Comparison of ENCODE assay signal across 17 mouse cellular contexts in the genomic region with DNA sequence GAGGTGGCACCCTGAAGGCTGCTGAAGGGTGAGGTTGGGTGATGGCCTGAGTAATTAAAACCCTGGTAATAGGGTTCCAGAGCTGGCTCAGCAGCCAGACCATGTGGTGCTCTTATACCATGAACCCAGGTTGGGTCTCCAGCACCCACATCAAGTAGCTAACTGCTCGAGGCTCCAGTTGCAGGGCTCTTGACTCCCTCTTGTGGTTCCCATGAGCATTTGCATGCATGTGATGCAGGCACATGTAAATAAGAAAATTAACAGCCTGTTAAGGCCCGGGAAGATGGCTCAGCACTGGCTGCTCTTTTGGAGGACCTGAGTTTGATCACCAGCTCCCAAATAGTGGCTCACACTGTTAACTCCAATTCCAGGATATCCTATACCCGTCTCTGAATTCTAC. TPM values are rescaled to one million over a fixed set of nuclear protein-coding genes. Genes with fewer than 3 reads are reported as not detected.
DNase-seq lines count a peak whose midpoint lies in the region; ATAC-seq and TF ChIP-seq lines count a peak whose summit lies in the region.
"Had no signal": no experiment of that assay in that cellular context is flagged by ENCODE, and none has a peak within 500 bp of the region (broad histone marks: within the 10 kb centered on the region; RNA-seq: fewer than 3 reads in every experiment).

No protein-coding gene starts in this region.

- no peak for ATAC-seq in lung, postnatal 0 days
- ATAC-seq: hindbrain, embryonic 16.5 days; midbrain, embryonic 13.5 days had no signal

- H3K9ac ChIP-seq in lung, postnatal 0 days (replicated peaks; ENCODE audit: low read depth): no peak overlapping the region
- H3K9ac ChIP-seq in ES-Bruce4 (ENCODE audit: low read depth, poor library complexity, severe bottlenecking): no peak overlapping the region
- H3K9ac ChIP-seq: embryonic facial prominence, embryonic 12.5 days; forebrain, embryonic 12.5 days; midbrain, embryonic 13.5 days; neural tube, embryonic 15.5 days had no signal

- DNase-seq in heart, postnatal 4 days: peak; percentile 10
- no peak for DNase-seq in heart, adult 18-20 months
- peak; percentile 41 for DNase-seq in lung, postnatal 0 days (ENCODE audit: low spot score)
- no peak for DNase-seq in lung, postnatal 10 days
- DNase-seq in induced T-regulatory cell, adult 2 months (ENCODE audit: low read depth): peak; percentile 56
- no peak for DNase-seq in left cerebral cortex, postnatal 14 days (ENCODE audit: low spot score in 2 of 2)
- DNase-seq in adrenal gland, postnatal 10 days: no peak
- DNase-seq: adrenal gland, postnatal 36 days; cerebellum, adult 8-10 months; left cerebral cortex, postnatal 4 days; right cerebral cortex, postnatal 25 days had no signal

- H3K27ac ChIP-seq in lung, postnatal 0 days (ENCODE audit: low read length): no peak overlapping the region
- H3K27ac ChIP-seq in ES-Bruce4 (ENCODE audit: insufficient read depth, low read length): no peak overlapping the region
- H3K27ac ChIP-seq: embryonic facial prominence, embryonic 12.5 days; forebrain, embryonic 12.5 days; midbrain, embryonic 13.5 days; neural tube, embryonic 15.5 days had no signal

- H3K4me2 ChIP-seq in lung, postnatal 0 days (replicated peaks; ENCODE audit: low read depth, low read length): no peak overlapping the region
- H3K4me2 ChIP-seq: embryonic facial prominence, embryonic 12.5 days; forebrain, embryonic 12.5 days; midbrain, embryonic 13.5 days; neural tube, embryonic 15.5 days had no signal

- H3K4me3 ChIP-seq in lung, postnatal 0 days (ENCODE audit: low read depth, low read length): no peak overlapping the region
- H3K4me3 ChIP-seq in ES-Bruce4 (ENCODE audit: low read depth, low read length): no peak overlapping the region
- H3K4me3 ChIP-seq: embryonic facial prominence, embryonic 12.5 days; forebrain, embryonic 12.5 days; midbrain, embryonic 13.5 days; neural tube, embryonic 15.5 days had no signal

- intact Hi-C loops in left cerebral cortex, postnatal 14 days (cut with DNase I): loop anchor here (2.0 kb wide), 1 partner anchor 25 kb away; no protein-coding TSS in a partner anchor

- TF ChIP-seq POLR2A in ES-Bruce4 (IDR thresholded peaks at IDR 0.05; ENCODE audit: insufficient read depth, low read length): no peak

- WGBS in lung, postnatal 0 days: 63% methylated on average over 3 of the region's 3 CpGs

- no peaks in the 10 kb centered on the region for H3K4me1 ChIP-seq in lung, postnatal 0 days (ENCODE audit: insufficient read depth, low read depth, low read length)
- no peaks in the 10 kb centered on the region for H3K4me1 ChIP-seq in ES-Bruce4 (ENCODE audit: control insufficient read depth, insufficient read depth, low read length)

- H3K9me3 ChIP-seq in lung, postnatal 0 days (ENCODE audit: low read length): no peaks in the 10 kb centered on the region
- H3K9me3 ChIP-seq in ES-Bruce4 (replicated peaks; ENCODE audit: control insufficient read depth, insufficient read depth, low read length, poor library complexity, severe bottlenecking): no peaks in the 10 kb centered on the region
- H3K9me3 ChIP-seq: forebrain, embryonic 12.5 days; midbrain, embryonic 13.5 days; neural tube, embryonic 15.5 days had no signal

- TF ChIP-seq CTCF in lung, postnatal 0 days (IDR thresholded peaks at IDR 0.05): peak; percentile 62
- TF ChIP-seq CTCF in ES-Bruce4 (IDR thresholded peaks at IDR 0.05; ENCODE audit: low read depth, low read length): peak; percentile 46

- TF ChIP-seq EP300 in lung, postnatal 0 days (IDR thresholded peaks at IDR 0.05): no peak
- no peak for TF ChIP-seq EP300 in ES-Bruce4 (IDR thresholded peaks at IDR 0.05; ENCODE audit: insufficient read depth, low read depth, low read length)

- H3K36me3 ChIP-seq in lung, postnatal 0 days (ENCODE audit: insufficient read depth, low read length): peaks cover 12% of the 10 kb centered on the region; the same call in 1 of the 2 replicates
- no peaks in the 10 kb centered on the region for H3K36me3 ChIP-seq in ES-Bruce4 (ENCODE audit: control insufficient read depth, insufficient read depth, low read length, poor library complexity, severe bottlenecking)

- H3K27me3 ChIP-seq in lung, postnatal 0 days (replicated peaks; ENCODE audit: insufficient read depth, low read length): no peaks in the 10 kb centered on the region
- H3K27me3 ChIP-seq in ES-Bruce4 (ENCODE audit: control insufficient read depth, insufficient read depth, low read length, poor library complexity, severe bottlenecking): no peaks in the 10 kb centered on the region
- H3K27me3 ChIP-seq: embryonic facial prominence, embryonic 12.5 days; forebrain, embryonic 12.5 days; midbrain, embryonic 13.5 days; neural tube, embryonic 15.5 days had no signal

RNA-seq across cellular contexts. Expression of gene Mnt, which starts 15.1 kb away (rescaled TPM):
- total RNA-seq in heart, postnatal 4 days (2021): 10 to 100 TPM; 14.8 to 15.7 TPM
- total RNA-seq in heart, adult 18-20 months (2021): 1 to 10 TPM; 5.8 to 6.3 TPM
- 4.7 and 4.9 TPM in 2 replicates for polyA plus RNA-seq in lung, postnatal 0 days (2015; fragmentation: Nextera tagmentation; extraction: Ambion mirVana)
- polyA plus RNA-seq in ES-Bruce4 (2011; ENCODE audit: insufficient read depth, insufficient read length, low read depth, missing spikeins): 15.4 and 17.1 TPM in 2 replicates
- total RNA-seq in left cerebral cortex, postnatal 14 days (2021): 10 to 100 TPM; 31.5 to 32.0 TPM
- 10 to 100 TPM; 19.1 to 20.6 TPM for total RNA-seq in adrenal gland, postnatal 10 days (2021)

RNA-seq across cellular contexts. Expression of gene Sgsm2, which starts 51.1 kb away (rescaled TPM):
- total RNA-seq in heart, postnatal 4 days (2021): 10 to 100 TPM; 14.6 to 14.9 TPM
- 1 to 10 TPM; 5.3 to 5.7 TPM for total RNA-seq in heart, adult 18-20 months (2021)
- polyA plus RNA-seq in lung, postnatal 0 days (2015; fragmentation: Nextera tagmentation; extraction: Ambion mirVana): 2.5 and 2.6 TPM in 2 replicates
- 17.4 and 21.2 TPM in 2 replicates for polyA plus RNA-seq in ES-Bruce4 (2011; ENCODE audit: insufficient read depth, insufficient read length, low read depth, missing spikeins)
- 10 to 100 TPM; 65.9 to 68.4 TPM for total RNA-seq in left cerebral cortex, postnatal 14 days (2021)
- 10 to 100 TPM; 18.3 to 25.3 TPM for total RNA-seq in adrenal gland, postnatal 10 days (2021)

RNA-seq across cellular contexts. Expression of gene Tsr1, which starts 52.1 kb away (rescaled TPM):
- total RNA-seq in heart, postnatal 4 days (2021): 10 to 100 TPM; 20.0 to 22.6 TPM
- total RNA-seq in heart, adult 18-20 months (2021): 10 to 100 TPM; 18.4 to 20.4 TPM
- 11.4 and 12.7 TPM in 2 replicates for polyA plus RNA-seq in lung, postnatal 0 days (2015; fragmentation: Nextera tagmentation; extraction: Ambion mirVana)
- 100 and 105 TPM in 2 replicates for polyA plus RNA-seq in ES-Bruce4 (2011; ENCODE audit: insufficient read depth, insufficient read length, low read depth, missing spikeins)
- 10 to 100 TPM; 29.6 to 33.0 TPM for total RNA-seq in left cerebral cortex, postnatal 14 days (2021)
- 10 to 100 TPM; 34.6 to 39.2 TPM for total RNA-seq in adrenal gland, postnatal 10 days (2021)

Comparison
In these comparisons a context has a peak if more than half of its experiments do, and no peak if none do; other contexts are left out.
1. DNase-seq: peak in heart, postnatal 4 days (single experiment), lung, postnatal 0 days (single experiment) and induced T-regulatory cell, adult 2 months (single experiment); none in heart, adult 18-20 months (0 of 2), lung, postnatal 10 days (single experiment), left cerebral cortex, postnatal 14 days (0 of 2) and adrenal gland, postnatal 10 days (single experiment).